Mouse (Mus musculus): Measurements from ENCODE around the gene Slc6a9.

Gene Slc6a9

GRCm38 (mm10) chr4:117839366-117839765 lies 5.1 kb downstream of the Slc6a9 start:
- no peak for DNase-seq (ENCODE audit: low read depth, low spot score)

- DNase-seq (ENCODE audit: low read depth, low spot score), result no peak
Measured at GRCm38 (mm10) chr4:117840821-117841220, 6.5 kb downstream of the Slc6a9 start.

- no peak for DNase-seq (ENCODE audit: low read depth, low spot score)
Measured at GRCm38 (mm10) chr4:117841566-117841965, 7.3 kb downstream of the Slc6a9 start.

DNA sequence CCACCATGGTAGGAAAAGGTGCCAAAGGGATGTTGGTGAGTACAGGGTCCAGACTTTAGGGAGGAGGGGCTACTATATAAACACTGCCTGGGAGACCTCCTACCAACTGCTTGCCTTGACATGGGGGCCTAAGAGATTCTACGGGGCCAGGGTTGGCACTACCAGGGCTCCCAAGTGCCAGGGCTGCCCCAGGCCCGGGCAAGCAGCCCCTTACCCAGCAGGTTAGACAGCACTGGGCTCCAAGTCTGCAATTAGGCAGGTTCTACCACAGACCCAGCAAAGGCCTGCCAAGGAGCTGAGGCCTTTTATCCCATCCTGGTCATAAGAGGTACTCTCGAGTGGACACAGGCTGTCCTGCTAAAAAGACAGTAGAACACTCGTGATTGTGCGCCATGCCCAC lies 8.8 kb downstream of the Slc6a9 start:
- DNase-seq (ENCODE audit: low read depth, low spot score), result no peak

GRCm38 (mm10) chr4:117844467-117844866 lies 10.2 kb downstream of the Slc6a9 start:
- DNase-seq (ENCODE audit: low read depth, low spot score), result no peak

GRCm38 (mm10) chr4:117845316-117845715 lies 11.0 kb downstream of the Slc6a9 start:
- no peak for DNase-seq (ENCODE audit: low read depth, low spot score)

GRCm38 (mm10) chr4:117846261-117846660 lies 12.0 kb downstream of the Slc6a9 start:
- DNase-seq (ENCODE audit: low read depth, low spot score), result no peak

DNA sequence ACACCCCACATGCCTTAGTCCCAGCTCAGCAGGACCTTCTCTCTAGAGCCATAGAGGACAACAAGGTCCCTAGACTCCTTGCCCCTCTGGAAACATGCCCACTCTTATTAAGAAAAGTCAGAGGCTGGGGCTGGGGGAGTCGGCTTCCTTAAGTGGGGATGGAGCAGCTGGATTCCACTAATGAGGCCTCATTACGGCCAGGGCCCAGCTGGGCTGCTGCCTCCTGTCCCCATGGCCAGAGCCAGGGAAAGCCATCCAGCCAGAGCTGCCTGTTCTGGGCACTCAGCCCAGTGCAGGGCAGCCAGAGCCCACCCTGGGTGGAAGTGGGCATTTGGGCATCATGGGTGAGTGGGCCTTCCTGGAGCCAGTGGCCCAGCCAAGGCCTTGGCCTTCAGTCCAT lies 12.7 kb downstream of the Slc6a9 start:
- no peak for DNase-seq (ENCODE audit: low read depth, low spot score)

- no peak for DNase-seq (ENCODE audit: low read depth, low spot score)
Measured at GRCm38 (mm10) chr4:117849063-117849462, 14.8 kb downstream of the Slc6a9 start.

DNA sequence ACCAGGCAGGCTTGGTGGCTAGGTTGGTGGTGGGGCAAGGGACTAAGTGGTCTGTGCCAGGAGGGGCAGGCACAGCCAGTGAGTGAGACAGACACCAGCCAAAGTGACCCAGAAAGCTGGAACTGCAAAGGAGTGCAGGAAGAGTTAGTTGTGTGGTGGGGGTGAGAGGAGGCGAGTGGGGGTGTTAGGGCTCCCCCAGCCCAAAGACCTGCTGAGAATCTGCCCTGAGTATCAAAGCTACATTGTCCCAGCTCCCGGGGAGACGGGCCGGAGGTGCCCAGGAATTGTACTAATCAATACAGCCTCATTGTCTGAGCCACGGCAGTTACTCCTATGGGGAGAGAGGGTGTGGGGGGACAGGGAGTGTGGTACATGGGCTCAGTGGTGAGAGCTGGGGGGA lies 15.2 kb downstream of the Slc6a9 start:
- no peak for DNase-seq (ENCODE audit: low read depth, low spot score)

- no peak for DNase-seq (ENCODE audit: low read depth, low spot score)
Measured at GRCm38 (mm10) chr4:117850176-117850575, 15.9 kb downstream of the Slc6a9 start.

- no peak for DNase-seq (ENCODE audit: low read depth, low spot score)
Measured at GRCm38 (mm10) chr4:117850871-117851270, 16.6 kb downstream of the Slc6a9 start.

- no peak for DNase-seq (ENCODE audit: low read depth, low spot score)
Measured at GRCm38 (mm10) chr4:117852152-117852868, 18.0 kb downstream of the Slc6a9 start.

DNA sequence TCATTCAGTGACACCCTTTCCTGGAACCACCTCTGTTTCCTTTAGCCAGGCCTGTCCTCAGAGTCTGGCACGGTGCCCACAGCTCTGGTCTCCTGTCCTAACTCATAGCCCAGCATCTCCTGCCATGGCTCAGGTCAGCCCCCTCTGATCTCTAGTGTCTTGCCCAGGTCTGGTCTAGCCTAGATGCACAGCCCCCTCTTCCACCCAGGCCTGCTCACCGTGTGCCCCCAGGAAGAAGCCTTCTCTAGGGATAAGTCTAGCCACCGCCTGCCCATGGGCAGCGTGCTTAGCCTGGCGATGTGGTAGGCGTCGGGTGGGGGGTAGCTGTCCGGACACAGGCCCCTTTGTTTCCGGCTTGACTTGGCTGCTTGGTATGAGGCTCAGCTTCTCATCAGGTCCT lies 20.8 kb downstream of the Slc6a9 start:
- DNase-seq (ENCODE audit: low read depth, low spot score), result no peak

- DNase-seq (ENCODE audit: low read depth, low spot score), result no peak
Measured at GRCm38 (mm10) chr4:117858794-117859193, 24.5 kb downstream of the Slc6a9 start.

DNA sequence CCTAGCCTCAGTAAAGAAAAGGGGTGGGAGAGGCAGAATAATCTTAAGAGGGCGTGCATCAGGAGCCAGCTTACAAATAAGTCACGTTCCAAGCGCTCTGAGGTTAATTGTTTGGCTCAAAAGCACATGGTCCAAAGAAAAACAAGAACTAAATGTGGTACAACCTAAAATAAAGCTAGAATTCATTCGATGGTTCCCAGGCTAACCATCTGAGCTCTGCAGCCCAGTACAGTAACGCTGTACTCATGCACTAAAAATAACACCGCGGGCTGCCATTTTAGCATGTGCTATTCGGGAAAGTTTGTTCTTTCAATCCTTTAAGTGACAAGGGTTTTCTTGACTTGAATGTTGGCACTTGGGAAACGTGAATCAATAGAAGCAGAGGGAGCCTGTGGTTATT lies 26.3 kb downstream of the Slc6a9 start:
- no peak for DNase-seq (ENCODE audit: low read depth, low spot score)

DNA sequence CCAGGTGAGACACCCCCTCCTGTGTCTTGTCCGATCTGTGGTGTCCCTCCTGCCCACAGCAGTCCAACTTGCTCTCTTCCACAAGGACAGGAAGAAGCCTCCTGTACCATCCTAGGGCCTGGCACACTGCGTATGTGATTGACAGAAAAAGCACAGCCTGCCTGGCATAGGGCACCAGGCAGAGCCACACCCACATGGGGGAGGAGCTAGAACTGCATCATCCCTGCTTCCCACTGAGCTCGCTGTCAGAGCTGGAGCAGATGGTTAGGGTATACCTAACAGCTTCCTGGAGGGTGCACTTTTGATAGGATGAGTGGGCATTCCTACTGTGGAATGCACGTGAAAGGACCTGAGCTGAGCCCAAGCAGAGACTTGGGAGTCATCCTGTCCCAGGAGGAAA lies 28.5 kb downstream of the Slc6a9 start:
- DNase-seq (ENCODE audit: low read depth, low spot score), result no peak

DNA sequence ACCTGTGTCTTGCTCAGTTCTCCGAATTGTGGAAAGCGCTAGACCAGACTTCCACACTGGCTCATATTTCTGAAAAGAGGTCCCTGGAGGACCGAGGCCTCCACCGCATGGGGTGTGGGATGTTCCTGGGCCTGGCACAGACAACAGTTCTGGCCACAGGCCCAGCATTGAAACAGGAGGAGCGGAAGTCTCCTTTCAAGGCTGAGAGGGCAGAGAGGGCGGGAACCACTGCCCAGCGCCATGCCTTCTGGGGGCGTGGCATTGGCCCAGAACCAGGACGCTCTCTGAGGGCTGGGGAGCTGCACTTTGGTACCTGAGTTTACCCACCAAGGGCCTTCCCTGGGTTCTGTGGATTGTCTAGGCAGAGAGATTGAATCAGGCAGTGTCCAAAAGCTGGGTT lies 31.8 kb downstream of the Slc6a9 start:
- no peak for DNase-seq (ENCODE audit: low read depth, low spot score)

DNA sequence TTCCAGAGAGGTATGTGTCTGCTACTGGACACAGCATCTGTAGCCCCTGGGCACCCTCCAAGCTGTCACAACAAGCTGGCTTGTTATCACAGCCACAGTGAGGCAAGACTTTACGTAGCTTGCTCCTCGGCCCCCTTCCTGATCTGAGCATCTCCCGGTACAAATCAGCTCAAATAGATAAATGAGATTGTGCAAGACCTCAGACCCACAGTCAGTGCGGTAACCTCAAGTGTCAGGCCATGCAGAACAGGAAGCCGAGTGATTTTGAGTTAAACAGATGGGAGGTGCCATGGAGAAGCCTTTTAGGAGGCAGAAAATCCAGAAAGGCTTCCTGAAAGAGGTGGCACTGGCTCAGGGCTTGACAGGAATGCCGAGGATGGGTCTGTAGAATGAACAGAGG lies 32.7 kb downstream of the Slc6a9 start:
- DNase-seq (ENCODE audit: low read depth, low spot score), result no peak

DNA sequence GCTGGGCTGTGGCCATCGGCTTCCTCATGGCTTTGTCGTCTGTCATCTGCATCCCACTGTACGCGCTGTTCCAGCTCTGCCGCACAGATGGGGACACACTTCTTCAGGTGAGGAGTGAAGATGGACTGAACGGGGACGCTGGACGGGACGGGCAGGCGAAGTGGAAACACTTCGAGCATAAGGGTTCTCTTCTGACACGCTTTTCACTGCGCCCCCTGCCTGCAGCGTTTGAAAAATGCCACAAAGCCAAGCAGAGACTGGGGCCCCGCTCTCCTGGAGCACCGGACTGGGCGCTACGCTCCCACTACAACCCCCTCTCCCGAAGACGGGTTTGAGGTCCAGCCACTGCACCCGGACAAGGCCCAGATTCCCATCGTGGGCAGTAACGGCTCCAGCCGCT lies 33.5 kb downstream of the Slc6a9 start:
- DNase-seq (ENCODE audit: low read depth, low spot score), result peak; percentile 70

GRCm38 (mm10) chr4:117869317-117869716 lies 35.0 kb downstream of the Slc6a9 start:
- DNase-seq (ENCODE audit: low read depth, low spot score), result no peak

DNA sequence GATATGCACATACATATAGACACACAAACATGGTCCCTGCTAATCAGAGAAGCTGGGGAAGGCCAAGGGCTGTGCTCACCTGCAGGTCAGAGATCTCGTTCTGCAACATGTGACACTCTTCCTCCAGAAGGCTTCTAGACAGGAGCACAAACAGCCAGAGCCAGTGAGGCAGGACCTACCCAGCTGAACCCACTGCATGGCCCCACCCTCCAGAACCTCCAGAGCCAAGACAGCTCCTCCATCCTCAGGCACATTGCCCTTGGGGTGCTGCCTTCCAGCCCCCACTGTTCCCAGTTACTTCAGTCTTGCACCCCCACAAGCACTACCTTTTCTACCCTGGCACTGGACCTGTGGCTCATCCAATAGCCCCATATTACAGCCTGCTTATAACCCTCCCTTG lies 36.1 kb downstream of the Slc6a9 start:
- no peak for DNase-seq (ENCODE audit: low read depth, low spot score)

DNA sequence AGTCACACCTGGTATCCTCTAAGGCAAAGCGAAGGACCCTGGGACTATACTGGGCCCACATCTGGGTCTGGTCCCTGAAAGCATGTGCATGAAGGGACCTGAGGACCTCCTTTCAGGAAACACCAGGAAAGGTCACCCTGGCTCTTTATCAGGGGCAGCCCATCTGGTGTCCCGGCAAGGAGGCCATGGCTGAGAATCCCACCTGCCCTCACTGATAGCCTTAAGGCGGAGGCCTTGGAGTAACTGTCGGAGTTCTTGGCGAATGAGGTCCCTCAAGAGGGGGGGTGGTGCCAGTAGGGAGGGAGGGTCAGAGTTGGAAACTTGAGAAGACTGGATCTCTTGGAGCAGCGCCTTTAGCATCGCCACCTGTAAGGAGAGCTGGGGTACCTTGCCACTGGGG lies 37.5 kb downstream of the Slc6a9 start:
- no peak for DNase-seq (ENCODE audit: low read depth, low spot score)

- peak; percentile 67 for DNase-seq (ENCODE audit: low read depth, low spot score)
Measured at GRCm38 (mm10) chr4:117872471-117872886, 38.2 kb downstream of the Slc6a9 start, which contains the start of gene Ccdc24. TSS of gene Ccdc24 (minus strand) at chr4:117872557.
